Mouse (Mus musculus) G1E (cell line): Measurements from ENCODE around the gene Gm572.

Experiments used
- CTCF ChIP-seq: IDR thresholded peaks from 2 replicates; pipeline ENCODE4 v1.5.1; 2012; ENCODE audit warnings: low read depth, low read length, inconsistent platforms, mixed read lengths
- GATA1 ChIP-seq: IDR thresholded peaks from 2 replicates; pipeline ENCODE4 v1.6.1; 2012; ENCODE audit warnings: borderline replicate concordance, low read length, inconsistent platforms, mixed read lengths
- GATA2 ChIP-seq: IDR thresholded peaks from 2 replicates; pipeline ENCODE4 v1.6.1; 2012; ENCODE audit warnings: low read depth, low read length, inconsistent platforms, borderline replicate concordance
- POLR2AphosphoS5 ChIP-seq: IDR thresholded peaks from 2 replicates; pipeline ENCODE4 v1.6.1; 2012; ENCODE audit warnings: low read depth, low read length, inconsistent platforms; ENCODE audit not compliant: insufficient replicate concordance
- TAL1 ChIP-seq: conservative IDR thresholded peaks from 2 replicates; pipeline ENCODE4 v1.6.1; 2012; ENCODE audit warnings: low read depth, low read length, inconsistent platforms, mixed read lengths

DNA sequence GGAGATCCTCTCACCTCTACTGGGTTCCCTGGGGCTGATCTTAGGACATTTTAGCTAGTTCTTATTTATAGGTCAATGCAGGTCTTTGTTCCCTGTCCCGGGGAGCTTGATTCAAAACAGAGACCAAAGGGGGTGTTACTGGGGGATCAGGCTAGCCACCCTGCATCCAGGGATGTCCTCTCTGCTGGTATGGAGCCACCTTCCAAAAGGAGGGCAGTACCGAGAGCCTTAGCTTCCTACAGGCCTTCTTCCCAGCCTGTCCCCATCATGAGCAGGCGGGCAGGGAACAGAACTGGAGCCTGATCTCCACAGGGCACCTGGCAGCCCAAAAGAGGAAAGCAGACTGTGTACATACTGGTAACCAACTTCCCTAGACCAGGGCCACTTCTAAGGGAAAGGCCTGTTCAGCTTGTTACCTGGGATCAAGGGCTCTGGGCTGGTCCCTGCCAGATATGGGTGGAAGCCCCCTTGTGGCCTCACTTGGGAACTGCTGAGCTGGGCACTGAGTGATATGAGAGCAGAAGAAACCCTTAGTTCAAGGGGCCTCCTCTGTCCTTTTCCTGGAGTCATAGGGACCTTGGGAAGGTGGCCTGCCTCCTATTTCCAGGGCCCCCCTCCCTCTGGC lies 38.5 kb upstream of the Gm572 start:
- TF ChIP-seq GATA1, result no peak
- TF ChIP-seq CTCF, result peak; percentile 70
- TF ChIP-seq TAL1, result no peak
- TF ChIP-seq POLR2AphosphoS5, result no peak
- TF ChIP-seq GATA2, result no peak
